Mouse (Mus musculus) layer of hippocampus, adult 18-20 months (tissue): ENCODE results near the gene Tnks2. TPM values are rescaled to one million over a fixed set of nuclear protein-coding genes. Genes with fewer than 3 reads are reported as not detected.

Experiments used
- DNase-seq, 2 experiments: peaks; one replicate each; pipeline ENCODE4 v3.0.0; 2022; ENCODE audit warnings: low spot score in 2 of 2
- long read RNA-seq: library from polyadenylated mRNA; stranded (forward); transcript quantifications from one replicate; pipeline ENCODE4 v2.0.0, GENCODE M21; 2021
- total RNA-seq, 2 experiments: library from RNA; stranded (reverse); gene quantifications; 2 replicates each; pipeline ENCODE4 v1.2.3; 2021

The Tnks2 gene
- total RNA-seq, result 100 to 1,000 TPM; 116 TPM
- long read RNA-seq, full-length matches to known transcripts, result 58 of 109 reads
- long read RNA-seq, partial matches to known transcripts, result 26 of 109 reads
- long read RNA-seq, other reads (novel, unspliced or antisense), result 25 of 109 reads

GRCm38 (mm10) chr19:36833788-36834531 is at the start of gene Tnks2:
TSS of gene Tnks2 (plus strand) at chr19:36834232.
- peak; percentile 94 to 97 for DNase-seq

GRCm38 (mm10) chr19:36789873-36790733 is 43.9 kb upstream of the Tnks2 start:
- DNase-seq, result no peak

- DNase-seq, result no peak
Measured at GRCm38 (mm10) chr19:36792589-36792988, 41.4 kb upstream of the Tnks2 start.

- DNase-seq, result no peak
Measured at GRCm38 (mm10) chr19:36793450-36793849, 40.6 kb upstream of the Tnks2 start.

GRCm38 (mm10) chr19:36794008-36794407 is 40.0 kb upstream of the Tnks2 start:
- DNase-seq, result no peak

- DNase-seq, result no peak
Measured at GRCm38 (mm10) chr19:36795277-36795676, 38.8 kb upstream of the Tnks2 start.

- no peak for DNase-seq
Measured at GRCm38 (mm10) chr19:36796931-36797330, 37.1 kb upstream of the Tnks2 start.

- no peak for DNase-seq
Measured at GRCm38 (mm10) chr19:36800288-36800687, 33.7 kb upstream of the Tnks2 start.

GRCm38 (mm10) chr19:36801856-36802641 is 32.0 kb upstream of the Tnks2 start:
- DNase-seq, result no peak

- no peak for DNase-seq
Measured at GRCm38 (mm10) chr19:36803403-36803802, 30.6 kb upstream of the Tnks2 start.

- DNase-seq, result no peak
Measured at GRCm38 (mm10) chr19:36806842-36807241, 27.2 kb upstream of the Tnks2 start.

GRCm38 (mm10) chr19:36808426-36809105 is 25.5 kb upstream of the Tnks2 start:
- DNase-seq, result no peak

- DNase-seq, result no peak
Measured at GRCm38 (mm10) chr19:36809476-36810168, 24.4 kb upstream of the Tnks2 start.

GRCm38 (mm10) chr19:36812011-36812410 is 22.0 kb upstream of the Tnks2 start:
- DNase-seq, result no peak

- peak; percentile 23 to 73 for DNase-seq
Measured at GRCm38 (mm10) chr19:36815396-36816271, 18.4 kb upstream of the Tnks2 start.

GRCm38 (mm10) chr19:36818141-36818885 is 15.7 kb upstream of the Tnks2 start:
- DNase-seq, result no peak

- no peak for DNase-seq
Measured at GRCm38 (mm10) chr19:36819199-36819598, 14.8 kb upstream of the Tnks2 start.

- DNase-seq, result no peak
Measured at GRCm38 (mm10) chr19:36820469-36820868, 13.6 kb upstream of the Tnks2 start.
